Mouse (Mus musculus): Measurements from ENCODE around the gene Gng12.

- TF ChIP-seq CTCF (IDR thresholded peaks at IDR 0.05) = peak; percentile 55
- TF ChIP-seq EP300 (IDR thresholded peaks at IDR 0.05) = no peak
Measured at GRCm38 (mm10) chr6:67060057-67060456, 163.9 kb downstream of the Gng12 start.
